In genomic region chr2:38902866-38903265, GRCm38 (mm10) we compare ENCODE assay signal across 29 mouse cellular contexts. TPM values are rescaled to one million over a fixed set of nuclear protein-coding genes. Genes with fewer than 3 reads are reported as not detected.
DNase-seq lines count a peak whose midpoint lies in the region; ATAC-seq and TF ChIP-seq lines count a peak whose summit lies in the region.
"Had no signal": no experiment of that assay in that cellular context is flagged by ENCODE, and none has a peak within 500 bp of the region (broad histone marks: within the 10 kb centered on the region; RNA-seq: fewer than 3 reads in every experiment).

No protein-coding gene starts in this region.

- H3K27me3 ChIP-seq in liver, embryonic 11.5 days (replicated peaks; ENCODE audit: control insufficient read depth, insufficient read depth, low read length), result no peaks in the 10 kb centered on the region
- no peaks in the 10 kb centered on the region for H3K27me3 ChIP-seq in liver, postnatal 0 days (ENCODE audit: insufficient read depth, low read length)
- H3K27me3 ChIP-seq in MEL (ENCODE audit: control insufficient read depth in 1 of 2, insufficient read depth in 2 of 2, low read length in 2 of 2), result no peaks in the 10 kb centered on the region
- no peaks in the 10 kb centered on the region for H3K27me3 ChIP-seq in intestine, embryonic 16.5 days (replicated peaks; ENCODE audit: control insufficient read depth, insufficient read depth, low read length)
- H3K27me3 ChIP-seq: CH12.LX; embryonic facial prominence, embryonic 13.5 days; forebrain, embryonic 13.5 days; hindbrain, embryonic 12.5 days; hindbrain, embryonic 15.5 days had no signal

- H3K4me2 ChIP-seq in liver, embryonic 11.5 days, result no peak overlapping the region
- no peak overlapping the region for H3K4me2 ChIP-seq in liver, postnatal 0 days (ENCODE audit: low read depth, low read length)
- H3K4me2 ChIP-seq in intestine, embryonic 16.5 days (ENCODE audit: low read depth, low read length), result no peak overlapping the region
- H3K4me2 ChIP-seq: embryonic facial prominence, embryonic 13.5 days; forebrain, embryonic 13.5 days; heart, embryonic 11.5 days; hindbrain, embryonic 12.5 days; hindbrain, embryonic 15.5 days had no signal

- H3K27ac ChIP-seq in liver, embryonic 11.5 days (ENCODE audit: low read depth, low read length), result no peak overlapping the region
- no peak overlapping the region for H3K27ac ChIP-seq in liver, postnatal 0 days (ENCODE audit: low read depth)
- H3K27ac ChIP-seq in MEL (ENCODE audit: control insufficient read depth, low read depth, low read length), result no peak overlapping the region
- no peak overlapping the region for H3K27ac ChIP-seq in intestine, embryonic 16.5 days (ENCODE audit: low read length)
- H3K27ac ChIP-seq: embryonic facial prominence, embryonic 10.5 days; embryonic facial prominence, embryonic 13.5 days; forebrain, embryonic 10.5 days; forebrain, embryonic 13.5 days; gastrocnemius, adult 2 months; hindbrain, embryonic 12.5 days; hindbrain, embryonic 15.5 days had no signal

- peaks cover 2% of the 10 kb centered on the region; the same call in 1 of the 2 replicates for H3K79me2 ChIP-seq in MEL (ENCODE audit: control insufficient read depth, insufficient read depth, low read length, poor library complexity)

- TF ChIP-seq POLR2A in MEL (IDR thresholded peaks at IDR 0.05; ENCODE audit: control insufficient read depth in 1 of 2, insufficient read depth in 1 of 2, low read depth in 1 of 2, low read length in 2 of 2, poor library complexity in 1 of 2), result no peak

- H3K4me3 ChIP-seq in liver, embryonic 11.5 days (ENCODE audit: low read depth, low read length), result no peak overlapping the region
- no peak overlapping the region for H3K4me3 ChIP-seq in liver, postnatal 0 days (ENCODE audit: low read depth, low read length)
- no peak overlapping the region for H3K4me3 ChIP-seq in MEL (ENCODE audit: control insufficient read depth in 1 of 2, insufficient read depth in 1 of 2, low read depth in 2 of 2, low read length in 2 of 2)
- H3K4me3 ChIP-seq in intestine, embryonic 16.5 days (ENCODE audit: low read length), result no peak overlapping the region
- H3K4me3 ChIP-seq: embryonic facial prominence, embryonic 10.5 days; embryonic facial prominence, embryonic 13.5 days; erythroblast, embryonic 14.5 days; forebrain, embryonic 10.5 days; forebrain, embryonic 13.5 days; gastrocnemius, adult 2 months; hindbrain, embryonic 12.5 days; hindbrain, embryonic 15.5 days had no signal

- no peak for TF ChIP-seq EP300 in liver, postnatal 0 days (IDR thresholded peaks at IDR 0.05; ENCODE audit: low read depth)
- TF ChIP-seq EP300 in MEL (IDR thresholded peaks at IDR 0.05; ENCODE audit: low read depth in 1 of 2, low read length in 2 of 2), result peak; percentile 16 to 37; a peak in 3 of 4 replicates

- H3K36me3 ChIP-seq in liver, embryonic 11.5 days (ENCODE audit: control insufficient read depth, insufficient read depth, low read length), result no peaks in the 10 kb centered on the region
- no peaks in the 10 kb centered on the region for H3K36me3 ChIP-seq in liver, postnatal 0 days (replicated peaks; ENCODE audit: insufficient read depth, low read length)
- H3K36me3 ChIP-seq in MEL (ENCODE audit: control insufficient read depth in 1 of 2, insufficient read depth in 2 of 2, low read length in 2 of 2), result peaks cover 0 to 14% of the 10 kb centered on the region in 2 experiments; a peak in 2 of 4 replicates
- H3K36me3 ChIP-seq in intestine, embryonic 16.5 days (ENCODE audit: control insufficient read depth, insufficient read depth, low read length), result no peaks in the 10 kb centered on the region
- H3K36me3 ChIP-seq: embryonic facial prominence, embryonic 13.5 days; G1E; hindbrain, embryonic 15.5 days had no signal

- TF ChIP-seq RAD21 in MEL (IDR thresholded peaks at IDR 0.05; ENCODE audit: low read depth, low read length), result no peak

- TF ChIP-seq CTCF in liver, postnatal 0 days (IDR thresholded peaks at IDR 0.05; ENCODE audit: low read depth), result no peak
- TF ChIP-seq CTCF in MEL (IDR thresholded peaks at IDR 0.05 in 2 of 3, conservative IDR thresholded peaks at IDR 0.05 in 1 of 3; ENCODE audit: control insufficient read depth in 1 of 3, insufficient read depth in 1 of 3, low read depth in 2 of 3, low read length in 3 of 3, poor library complexity in 1 of 3, severe bottlenecking in 1 of 3), result no peak

- H3K9me3 ChIP-seq in liver, embryonic 11.5 days (ENCODE audit: control insufficient read depth, low read length), result no peaks in the 10 kb centered on the region
- H3K9me3 ChIP-seq in liver, postnatal 0 days (ENCODE audit: low read length), result no peaks in the 10 kb centered on the region
- H3K9me3 ChIP-seq in MEL (replicated peaks; ENCODE audit: insufficient read depth, low read length), result no peaks in the 10 kb centered on the region
- H3K9me3 ChIP-seq in intestine, embryonic 16.5 days (ENCODE audit: control insufficient read depth, low read length), result no peaks in the 10 kb centered on the region
- H3K9me3 ChIP-seq: embryonic facial prominence, embryonic 10.5 days; embryonic facial prominence, embryonic 13.5 days; forebrain, embryonic 10.5 days; forebrain, embryonic 13.5 days; G1E; hindbrain, embryonic 12.5 days; hindbrain, embryonic 15.5 days had no signal

- no peak for DNase-seq in liver, embryonic 11.5 days (ENCODE audit: low spot score)
- DNase-seq in liver, postnatal 0 days, result no peak
- DNase-seq in MEL (ENCODE audit: low read depth, low spot score), result peak; percentile 67
- DNase-seq in frontal cortex, adult 2 months (ENCODE audit: extremely low spot score in 1 of 2, low spot score in 1 of 2), result no peak
- no peak for DNase-seq in neural tube, embryonic 10.5 days (ENCODE audit: extremely low spot score, low spot score)
- DNase-seq: adrenal gland, postnatal 14 days; B cell, adult 2 months; cerebellum, adult 11 months; cerebellum, adult 2 months; cerebellum, adult 9-11 months; cerebellum, postnatal 36 days; embryo, embryonic 11 days; gastrocnemius, adult 2 months; gastrocnemius, postnatal 14 days; heart, adult 11 months had no signal

- no peak overlapping the region for H3K9ac ChIP-seq in liver, embryonic 11.5 days (ENCODE audit: low read depth, low read length)
- H3K9ac ChIP-seq in liver, postnatal 0 days (replicated peaks), result no peak overlapping the region
- no peak overlapping the region for H3K9ac ChIP-seq in MEL (ENCODE audit: control insufficient read depth, low read depth, low read length, poor library complexity, severe bottlenecking)
- H3K9ac ChIP-seq in intestine, embryonic 16.5 days (ENCODE audit: low read depth, low read length), result no peak overlapping the region
- H3K9ac ChIP-seq: embryonic facial prominence, embryonic 13.5 days; forebrain, embryonic 13.5 days; hindbrain, embryonic 12.5 days; hindbrain, embryonic 15.5 days had no signal

- no peaks in the 10 kb centered on the region for H3K4me1 ChIP-seq in liver, embryonic 11.5 days (replicated peaks; ENCODE audit: control insufficient read depth, insufficient read depth, low read length)
- H3K4me1 ChIP-seq in liver, postnatal 0 days (ENCODE audit: insufficient read depth), result no peaks in the 10 kb centered on the region
- H3K4me1 ChIP-seq in MEL (ENCODE audit: control insufficient read depth in 1 of 2, insufficient read depth in 2 of 2, low read length in 2 of 2), result peaks cover 4 to 6% of the 10 kb centered on the region in 2 experiments; a peak in 3 of 4 replicates
- no peaks in the 10 kb centered on the region for H3K4me1 ChIP-seq in intestine, embryonic 16.5 days (ENCODE audit: control insufficient read depth, insufficient read depth, low read length)
- H3K4me1 ChIP-seq: embryonic facial prominence, embryonic 10.5 days; embryonic facial prominence, embryonic 13.5 days; forebrain, embryonic 10.5 days; forebrain, embryonic 13.5 days; hindbrain, embryonic 12.5 days; hindbrain, embryonic 15.5 days had no signal

- ATAC-seq in liver, embryonic 11.5 days (replicated peaks; ENCODE audit: low FRiP score), result peak; percentile 57
- no peak for ATAC-seq in liver, postnatal 0 days
- ATAC-seq in intestine, embryonic 16.5 days, result peak; percentile 81
- ATAC-seq in megakaryocyte-erythroid progenitor cell, adult 5-6 weeks (replicated peaks; ENCODE audit: low FRiP score, low TSS enrichment, poor library complexity, severe bottlenecking), result 0 out of 2 replicates have a peak, but pooled peaks have one; percentile 41
- ATAC-seq: forebrain, embryonic 13.5 days; forebrain, embryonic 16.5 days had no signal

TF ChIP-seq in MEL, 35 proteins besides CTCF, POLR2A, EP300 and RAD21 (continues in another document):
- TF ChIP-seq ELF1 (IDR thresholded peaks at IDR 0.05; ENCODE audit: low read depth, low read length) (0 out of 2 replicates have a peak, but pooled peaks have one; percentile 18), SIN3A (IDR thresholded peaks at IDR 0.05; ENCODE audit: low read length) (0 out of 2 replicates have a peak, but pooled peaks have one; percentile 27), MYC (IDR thresholded peaks at IDR 0.05; ENCODE audit: low read depth, low read length) (no peak), ETS1 (IDR thresholded peaks at IDR 0.05; ENCODE audit: low read depth, low read length) (0 out of 2 replicates have a peak, but pooled peaks have one; percentile 9), GATA1 (IDR thresholded peaks at IDR 0.05; ENCODE audit: low read depth, low read length) (0 out of 2 replicates have a peak, but pooled peaks have one; percentile 6)

RNA-seq across cellular contexts. Expression of gene Nr6a1, which starts 24.6 kb away (rescaled TPM):
- 3.3 and 5.1 TPM in 2 replicates for polyA plus RNA-seq in liver, embryonic 11.5 days (2014; fragmentation: Nextera tagmentation; extraction: Ambion mirVana)
- polyA plus RNA-seq in liver, postnatal 0 days (2015; fragmentation: Nextera tagmentation; extraction: Ambion mirVana), result 0.83 and 1.1 TPM in 2 replicates
- total RNA-seq in MEL (2012; rRNA removed), result 5.0 and 5.3 TPM in 2 replicates
- 10 to 100 TPM; 10.2 to 22.8 TPM for polyA plus RNA-seq in MEL (2012; ENCODE audit: insufficient read depth in 1 of 2, insufficient read length in 2 of 2, low read depth in 1 of 2, low replicate concordance in 2 of 2, missing spikeins in 1 of 2)
- 1.4 and 1.7 TPM in 2 replicates for polyA plus RNA-seq in intestine, embryonic 16.5 days (2015; fragmentation: Nextera tagmentation; extraction: Ambion mirVana)
- total RNA-seq in megakaryocyte-erythroid progenitor cell, adult 5-6 weeks (2014; fragmentation: Nextera tagmentation), result 0.32 and 6.0 TPM in 2 replicates
- 6.8 and 35.8 TPM in 2 replicates for total RNA-seq in megakaryocyte-erythroid progenitor cell, adult 5-6 weeks (2017)
- polyA plus RNA-seq in frontal cortex, adult 2 months (2012; rRNA removed), result 5.0 and 5.8 TPM in 2 replicates
- polyA plus RNA-seq: erythroblast, embryonic 14.5 days had no signal

RNA-seq across cellular contexts. Expression of gene Olfml2a, which starts 28.9 kb away (rescaled TPM):
- polyA plus RNA-seq in liver, embryonic 11.5 days (2014; fragmentation: Nextera tagmentation; extraction: Ambion mirVana), result 0.38 and 0.75 TPM in 2 replicates
- polyA plus RNA-seq in liver, postnatal 0 days (2015; fragmentation: Nextera tagmentation; extraction: Ambion mirVana), result 0.06 and 0.12 TPM in 2 replicates
- 0.12 and 0.13 TPM in 2 replicates for total RNA-seq in MEL (2012; rRNA removed)
- polyA plus RNA-seq in MEL (2012; ENCODE audit: insufficient read depth in 1 of 2, insufficient read length in 2 of 2, low read depth in 1 of 2, low replicate concordance in 2 of 2, missing spikeins in 1 of 2), result under 1 TPM in 1 of 2 experiments, not detected in 1; 0.33 TPM
- polyA plus RNA-seq in intestine, embryonic 16.5 days (2015; fragmentation: Nextera tagmentation; extraction: Ambion mirVana), result 1.8 and 2.1 TPM in 2 replicates
- total RNA-seq in megakaryocyte-erythroid progenitor cell, adult 5-6 weeks (2014; fragmentation: Nextera tagmentation), result 0.42 TPM in 1 of 2 replicates, not detected in the other
- total RNA-seq in megakaryocyte-erythroid progenitor cell, adult 5-6 weeks (2017), result not detected in 2 replicates
- polyA plus RNA-seq in frontal cortex, adult 2 months (2012; rRNA removed), result 2.8 and 3.3 TPM in 2 replicates
- total RNA-seq: hematopoietic stem cell, adult 5-6 weeks had no signal
- polyA plus RNA-seq: G1E had no signal
